Mouse (Mus musculus) olfactory bulb, adult 2 months (tissue): ENCODE measurements at regions not wholly inside any gene's neighbourhood (a gene's known extent, or its start where the extent isn't known, plus 50 kb on each side); places are given as distances from the start of the nearest gene placed in this dataset.

Experiments
- H3K27ac ChIP-seq: fragments of 200-500 bp; 2 replicates; pipeline ENCODE4 v1.5.1; 2012; ENCODE audit warnings: low read depth, low read length; ENCODE audit not compliant: insufficient read depth
- H3K4me1 ChIP-seq: fragments of 200-500 bp; 2 replicates; pipeline ENCODE4 v1.6.1; 2012; ENCODE audit warnings: low read length; ENCODE audit not compliant: control insufficient read depth, insufficient read depth
- H3K4me3 ChIP-seq: fragments of 200-500 bp; 2 replicates; pipeline ENCODE4 v1.5.1; 2012; ENCODE audit warnings: mild to moderate bottlenecking, low read depth, low read length, moderate library complexity; ENCODE audit not compliant: insufficient read depth
- CTCF ChIP-seq: fragments of 200-500 bp; IDR thresholded peaks from 2 replicates; pipeline ENCODE4 v1.5.1; 2012; ENCODE audit warnings: low read depth, mild to moderate bottlenecking, low read length, moderate library complexity; ENCODE audit not compliant: insufficient read depth
- POLR2A ChIP-seq: fragments of 200-500 bp; IDR thresholded peaks from 2 replicates; pipeline ENCODE4 v1.6.1; 2012; ENCODE audit warnings: mild to moderate bottlenecking, low read depth, low read length, moderate library complexity; ENCODE audit not compliant: insufficient read depth
- WGBS: fragments of 180-500 bp; shearing (Covaris S2); methylation state at CpG from one replicate; pipeline ENCODE4 v1.1.7; 2018; 5-methylcytosine and 5-hydroxymethylcytosine counted together

- H3K27ac ChIP-seq = no peak overlapping the region
- H3K4me3 ChIP-seq = no peak overlapping the region
- H3K4me1 ChIP-seq = no peaks in the 10 kb centered on the region
- 94% methylated on average over 2 of the region's 2 CpGs for WGBS
- TF ChIP-seq CTCF (no peak), POLR2A (no peak)
These were observed 372.6 kb upstream of the Camk1g start for GRCm38 (mm10) chr1:193742688-193743087.

GRCm38 (mm10) chr1:193738821-193739220 lies 368.7 kb upstream of the Camk1g start:
- H3K27ac ChIP-seq = no peak overlapping the region
- H3K4me1 ChIP-seq = no peaks in the 10 kb centered on the region
- 86% methylated on average over 6 of the region's 6 CpGs for WGBS
- TF ChIP-seq CTCF (no peak), POLR2A (no peak)
- no peak overlapping the region for H3K4me3 ChIP-seq

- TF ChIP-seq CTCF (no peak), POLR2A (no peak)
- Histone ChIP-seq H3K4me1 (no peaks in the 10 kb centered on the region), H3K27ac (no peak overlapping the region), H3K4me3 (no peak overlapping the region)
- 81% methylated on average over 1 of the region's 1 CpGs for WGBS
These were observed 365.9 kb upstream of the Camk1g start for GRCm38 (mm10) chr1:193735949-193736518.

- no peak overlapping the region for H3K27ac ChIP-seq
- TF ChIP-seq CTCF (no peak), POLR2A (no peak)
- WGBS = 83% methylated on average over 4 of the region's 4 CpGs
- H3K4me3 ChIP-seq = no peak overlapping the region
- no peaks in the 10 kb centered on the region for H3K4me1 ChIP-seq
These were observed 364.1 kb upstream of the Camk1g start for GRCm38 (mm10) chr1:193734014-193734763.

GRCm38 (mm10) chr1:193733402-193733801 lies 363.3 kb upstream of the Camk1g start:
- Histone ChIP-seq H3K4me1 (no peaks in the 10 kb centered on the region), H3K4me3 (no peak overlapping the region), H3K27ac (no peak overlapping the region)
- 51% methylated on average over 5 of the region's 5 CpGs for WGBS
- no peak for TF ChIP-seq CTCF
- no peak for TF ChIP-seq POLR2A

GRCm38 (mm10) chr1:193732113-193732512 lies 362.0 kb upstream of the Camk1g start:
- TF ChIP-seq CTCF (no peak), POLR2A (no peak)
- no peaks in the 10 kb centered on the region for H3K4me1 ChIP-seq
- no peak overlapping the region for H3K4me3 ChIP-seq
- 67% methylated on average over 1 of the region's 1 CpGs for WGBS
- no peak overlapping the region for H3K27ac ChIP-seq

GRCm38 (mm10) chr1:193721850-193722249 lies 351.8 kb upstream of the Camk1g start:
- WGBS = 73% methylated on average over 2 of the region's 2 CpGs
- H3K4me1 ChIP-seq = no peaks in the 10 kb centered on the region
- TF ChIP-seq POLR2A = no peak
- TF ChIP-seq CTCF = no peak
- H3K27ac ChIP-seq = no peak overlapping the region
- H3K4me3 ChIP-seq = no peak overlapping the region

- Histone ChIP-seq H3K27ac (no peak overlapping the region), H3K4me1 (no peaks in the 10 kb centered on the region), H3K4me3 (no peak overlapping the region)
- WGBS = 35% methylated on average over 8 of the region's 8 CpGs
- TF ChIP-seq POLR2A = no peak
- TF ChIP-seq CTCF = no peak
These were observed 350.3 kb upstream of the Camk1g start for GRCm38 (mm10) chr1:193720420-193720851.

GRCm38 (mm10) chr1:193715328-193715727 lies 345.2 kb upstream of the Camk1g start:
- TF ChIP-seq POLR2A = no peak
- no peak for TF ChIP-seq CTCF
- H3K27ac ChIP-seq = no peak overlapping the region
- WGBS = 90% methylated on average over 4 of the region's 4 CpGs
- no peaks in the 10 kb centered on the region for H3K4me1 ChIP-seq
- no peak overlapping the region for H3K4me3 ChIP-seq
